Mouse (Mus musculus) heart, embryonic 14.5 days (tissue): ENCODE results near the gene Tmem79. TPM values are rescaled to one million over a fixed set of nuclear protein-coding genes. Genes with fewer than 3 reads are reported as not detected.

ENCODE experiments used
- ATAC-seq: fragments of 200-750 bp; cut with Nextera tagmentation; 2 replicates; pipeline ENCODE4 v1.8.0; 2017; ENCODE audit warnings: low read depth, moderate TSS enrichment; ENCODE audit not compliant: insufficient number of reproducible peaks, insufficient read depth, low FRiP score
- H3K27ac ChIP-seq, 2 experiments: fragments of 200-500 bp in 1 of 2; fragments of 300-500 bp in 1 of 2; sonication (generic) in 1 of 2; replicated peaks in 1 of 2; 2 replicates each; pipeline ENCODE4 v1.5.1; 2012 to 2014; ENCODE audit warnings: low read depth in 2 of 2, low read length in 2 of 2, control low read depth in 1 of 2, mild to moderate bottlenecking in 1 of 2, mixed read lengths in 1 of 2; ENCODE audit not compliant: control insufficient read depth in 1 of 2, insufficient read depth in 1 of 2
- H3K27me3 ChIP-seq: fragments of 300-500 bp; sonication (generic); 2 replicates; pipeline ENCODE4 v1.6.1; 2014; ENCODE audit warnings: mild to moderate bottlenecking, low read length, control low read depth; ENCODE audit not compliant: control insufficient read depth, insufficient read depth
- H3K36me3 ChIP-seq: fragments of 300-500 bp; sonication (generic); 2 replicates; pipeline ENCODE4 v1.6.1; 2014; ENCODE audit warnings: mild to moderate bottlenecking, control low read depth, low read length, mixed read lengths; ENCODE audit not compliant: control insufficient read depth, insufficient read depth
- H3K4me1 ChIP-seq, 2 experiments: fragments of 200-500 bp in 1 of 2; fragments of 300-500 bp in 1 of 2; sonication (generic) in 1 of 2; 2 replicates each; pipeline ENCODE4 v1.6.1; 2012 to 2014; ENCODE audit warnings: low read length in 2 of 2, control low read depth in 1 of 2, mixed read lengths in 1 of 2; ENCODE audit not compliant: control insufficient read depth in 2 of 2, insufficient read depth in 2 of 2
- H3K4me2 ChIP-seq: fragments of 300-500 bp; sonication (generic); 2 replicates; pipeline ENCODE4 v1.6.1; 2014; ENCODE audit warnings: mild to moderate bottlenecking, low read length
- H3K4me3 ChIP-seq, 2 experiments: fragments of 200-500 bp in 1 of 2; fragments of 300-500 bp in 1 of 2; sonication (generic) in 1 of 2; 2 replicates each; pipeline ENCODE4 v1.5.1; 2012 to 2014; ENCODE audit warnings: low read length in 2 of 2, mild to moderate bottlenecking in 2 of 2, control low read depth in 1 of 2, low read depth in 1 of 2, moderate library complexity in 1 of 2; ENCODE audit not compliant: control insufficient read depth in 1 of 2, insufficient read depth in 1 of 2
- H3K9ac ChIP-seq: fragments of 300-500 bp; sonication (generic); 2 replicates; pipeline ENCODE4 v1.6.1; 2014; ENCODE audit warnings: mild to moderate bottlenecking, low read length
- H3K9me3 ChIP-seq: fragments of 300-500 bp; sonication (generic); 2 replicates; pipeline ENCODE4 v1.6.1; 2016; ENCODE audit warnings: low read length, control low read depth; ENCODE audit not compliant: control insufficient read depth
- WGBS: fragments of 180-500 bp; shearing (Covaris S2); extraction: QIAGEN DNeasy Blood & Tissue Kit; methylation state at CpG from one replicate; pipeline ENCODE4 v1.1.7; 2014; 5-methylcytosine and 5-hydroxymethylcytosine counted together
- polyA plus RNA-seq: library from polyadenylated mRNA; unstranded; fragments of >200 nt; fragmentation: Nextera tagmentation; extraction: Ambion mirVana; gene quantifications from 2 replicates; pipeline ENCODE4 v1.2.1, GENCODE M21; 2014

The Tmem79 gene
- polyA plus RNA-seq, 1 experiment from 2014 or later = 1.1 TPM

DNA sequence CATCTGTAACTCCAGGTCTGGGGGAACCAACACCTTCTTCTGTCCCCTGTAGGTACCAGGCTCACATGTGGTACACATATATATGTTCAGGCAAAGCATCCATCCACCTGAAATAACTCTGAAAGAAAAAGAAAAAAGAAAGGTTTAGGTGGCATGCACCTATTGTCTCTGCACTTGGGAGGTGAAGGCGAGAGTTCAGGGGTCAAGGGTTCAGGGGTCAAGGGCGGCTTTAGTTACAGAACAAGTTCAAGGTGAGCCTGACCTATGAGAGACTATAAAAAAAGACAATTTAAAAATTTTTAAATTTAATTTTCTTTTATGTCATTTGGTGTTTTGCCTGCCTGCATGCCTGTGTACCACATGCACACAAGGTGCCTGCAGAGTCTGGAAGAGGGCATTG, 55.9 kb downstream of the Tmem79 start:
- Histone ChIP-seq H3K9me3 (no peaks in the 10 kb centered on the region), H3K27ac (no peak overlapping the region), H3K36me3 (no peaks in the 10 kb centered on the region), H3K4me2 (no peak overlapping the region), H3K9ac (no peak overlapping the region), H3K27me3 (no peaks in the 10 kb centered on the region), H3K4me1 (no peaks in the 10 kb centered on the region), H3K4me3 (no peak overlapping the region)
- ATAC-seq = no peak
- 81% methylated on average over 2 of the region's 2 CpGs for WGBS

Other genes starting within 250 kb of the Tmem79 start
- 52.1 and 52.7 TPM in 2 replicates for gene Mef2d, start 193.8 kb downstream of the Tmem79 start, polyA plus RNA-seq
- gene Rhbg, start 81.4 kb downstream of the Tmem79 start, polyA plus RNA-seq = not detected in 2 replicates
- 0.23 TPM in 1 of 2 replicates, not detected in the other for gene Gm38392, start 48.9 kb downstream of the Tmem79 start, polyA plus RNA-seq
- 12.2 and 14.4 TPM in 2 replicates for gene Tsacc, start 39.1 kb downstream of the Tmem79 start, polyA plus RNA-seq
- gene Cct3, start 39.0 kb downstream of the Tmem79 start, polyA plus RNA-seq = 386 and 393 TPM in 2 replicates
- gene Glmp, start 11.1 kb downstream of the Tmem79 start, polyA plus RNA-seq = 98.1 and 126 TPM in 2 replicates
- 30.9 and 34.3 TPM in 2 replicates for gene Smg5, start 112 bp upstream of the Tmem79 start, polyA plus RNA-seq
- gene Paqr6, start 28.4 kb upstream of the Tmem79 start, polyA plus RNA-seq = 3.0 and 3.3 TPM in 2 replicates
- not detected in 2 replicates for gene Bglap3, start 36.6 kb upstream of the Tmem79 start, polyA plus RNA-seq
- not detected in 2 replicates for gene Bglap2, start 42.6 kb upstream of the Tmem79 start, polyA plus RNA-seq
- gene Bglap, start 48.3 kb upstream of the Tmem79 start, polyA plus RNA-seq = not detected in 2 replicates
- 94.3 and 95.5 TPM in 2 replicates for gene Pmf1, start 74.2 kb upstream of the Tmem79 start, polyA plus RNA-seq
- 12.3 and 14.3 TPM in 2 replicates for gene Slc25a44, start 89.0 kb upstream of the Tmem79 start, polyA plus RNA-seq
- 0.94 and 1.4 TPM in 2 replicates for gene Sema4a, start 125.0 kb upstream of the Tmem79 start, polyA plus RNA-seq
- gene Lmna, start 173.8 kb upstream of the Tmem79 start, polyA plus RNA-seq = 76.7 and 84.1 TPM in 2 replicates
- 9.0 and 11.0 TPM in 2 replicates for gene Mex3a, start 196.2 kb upstream of the Tmem79 start, polyA plus RNA-seq
- gene Rab25, start 212.2 kb upstream of the Tmem79 start, polyA plus RNA-seq = 0.30 TPM in 1 of 2 replicates, not detected in the other
- 75.6 and 87.5 TPM in 2 replicates for gene Lamtor2, start 216.9 kb upstream of the Tmem79 start, polyA plus RNA-seq
- gene Ubqln4, start 217.6 kb upstream of the Tmem79 start, polyA plus RNA-seq = 37.4 and 37.5 TPM in 2 replicates
- gene Ssr2, start 239.7 kb upstream of the Tmem79 start, polyA plus RNA-seq = 178 and 181 TPM in 2 replicates